Mouse (Mus musculus) lung, adult 2 months (tissue): ENCODE results near the gene Foxn4. TPM values are rescaled to one million over a fixed set of nuclear protein-coding genes. Genes with fewer than 3 reads are reported as not detected.

Experiments
- DNase-seq: peaks from one replicate; pipeline ENCODE4 v3.0.0; 2022
- H3K4me1 ChIP-seq: fragments of 200-500 bp; 2 replicates; pipeline ENCODE4 v1.6.1; 2011; ENCODE audit warnings: low read length; ENCODE audit not compliant: control insufficient read depth, insufficient read depth
- H3K4me3 ChIP-seq: fragments of 200-500 bp; replicated peaks from 2 replicates; pipeline ENCODE3; 2011; ENCODE audit warnings: low read depth, mild to moderate bottlenecking, control low read depth, low read length; ENCODE audit errors: extremely low read depth
- CTCF ChIP-seq: fragments of 200-500 bp; IDR thresholded peaks from 2 replicates; pipeline ENCODE4 v1.5.1; 2011; ENCODE audit warnings: mild to moderate bottlenecking, low read length, control low read depth; ENCODE audit not compliant: insufficient read depth
- POLR2A ChIP-seq: fragments of 200-500 bp; IDR thresholded peaks from 2 replicates; pipeline ENCODE4 v1.6.1; 2011; ENCODE audit warnings: low read depth, mild to moderate bottlenecking, control low read depth, low read length, borderline replicate concordance; ENCODE audit errors: extremely low read depth
- WGBS: fragments of 180-500 bp; shearing (Covaris S2); methylation state at CpG from one replicate; pipeline ENCODE4 v1.1.7; 2018; 5-methylcytosine and 5-hydroxymethylcytosine counted together
- polyA plus RNA-seq: library from polyadenylated mRNA; depleted of rRNA; stranded (reverse); fragments of >200 nt; gene quantifications from 2 replicates; pipeline ENCODE4 v1.2.3, GENCODE M21; 2012; rRNA removed

Foxn4 gene
- polyA plus RNA-seq, 1 experiment, result 1.2 TPM

DNA sequence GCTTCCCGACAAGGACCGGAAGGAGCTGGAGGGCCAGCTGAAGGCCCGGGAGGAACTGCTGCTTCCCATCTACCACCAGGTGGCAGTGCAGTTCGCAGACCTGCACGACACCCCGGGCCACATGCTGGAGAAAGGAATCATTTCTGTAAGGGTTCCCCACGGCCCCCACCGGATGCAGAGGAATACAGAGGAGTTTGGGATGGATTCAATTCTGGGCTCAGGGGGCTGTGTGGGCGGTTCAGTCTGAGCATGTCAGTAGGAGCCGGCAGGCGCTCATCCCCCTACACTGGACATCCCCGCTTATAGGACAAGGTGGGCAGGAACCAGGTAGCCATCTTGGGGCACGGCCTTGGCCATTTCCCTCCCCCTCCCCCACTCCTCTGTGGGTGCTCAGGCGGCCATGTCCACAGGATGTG, 25.4 kb downstream of the Foxn4 start:
- Histone ChIP-seq H3K4me1 (no peaks in the 10 kb centered on the region), H3K4me3 (no peak overlapping the region)
- peak; percentile 67 for DNase-seq
- TF ChIP-seq POLR2A (no peak), CTCF (peak; percentile 82)
- WGBS, result 18% methylated on average over 14 of the region's 14 CpGs

DNA sequence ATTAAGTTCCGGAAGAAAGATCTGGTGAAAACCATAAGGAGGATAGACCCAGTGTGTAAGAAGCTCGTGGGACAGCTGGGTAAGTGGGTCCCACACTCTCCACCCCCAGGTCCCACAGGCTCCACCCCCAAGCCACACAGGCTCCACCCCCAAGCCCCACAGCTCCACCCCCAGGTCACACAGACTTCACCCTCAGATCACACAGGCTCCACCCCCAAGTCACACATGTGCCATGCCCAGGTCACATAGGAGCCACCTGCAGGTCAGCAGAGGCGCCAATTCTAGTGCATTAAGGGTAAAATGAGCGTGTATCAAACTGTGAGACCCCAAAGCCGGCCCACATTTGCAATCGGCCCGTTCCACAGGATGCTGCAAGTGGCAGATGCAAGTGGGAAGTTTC, 27.1 kb downstream of the Foxn4 start:
- H3K4me1 ChIP-seq, result no peaks in the 10 kb centered on the region
- TF ChIP-seq CTCF (no peak), POLR2A (no peak)
- DNase-seq, result no peak
- no peak overlapping the region for H3K4me3 ChIP-seq
- 73% methylated on average over 7 of the region's 7 CpGs for WGBS

DNA sequence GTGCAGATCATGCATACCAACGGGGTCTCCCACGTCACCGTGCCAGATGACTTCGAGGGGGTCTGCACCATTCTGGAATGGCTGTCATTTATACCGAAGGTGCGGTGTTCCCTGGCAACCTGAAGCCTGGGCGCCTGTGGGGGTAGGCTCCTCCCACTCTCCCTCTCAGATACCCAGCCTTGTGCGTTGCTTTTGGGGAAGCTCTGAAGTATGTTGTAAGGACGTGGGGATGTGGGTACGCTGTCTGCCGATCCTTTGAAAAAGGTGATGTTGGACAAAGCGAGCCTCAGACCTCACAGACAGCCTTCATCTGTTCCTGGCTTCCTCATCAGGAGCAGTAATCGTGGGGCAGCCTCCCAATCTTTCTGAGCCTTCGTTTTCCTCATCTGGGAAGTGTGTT, 33.9 kb downstream of the Foxn4 start:
- 52% methylated on average over 14 of the region's 14 CpGs for WGBS
- DNase-seq, result no peak
- Histone ChIP-seq H3K4me1 (no peaks in the 10 kb centered on the region), H3K4me3 (no peak overlapping the region)
- TF ChIP-seq POLR2A, result no peak
- TF ChIP-seq CTCF, result no peak

DNA sequence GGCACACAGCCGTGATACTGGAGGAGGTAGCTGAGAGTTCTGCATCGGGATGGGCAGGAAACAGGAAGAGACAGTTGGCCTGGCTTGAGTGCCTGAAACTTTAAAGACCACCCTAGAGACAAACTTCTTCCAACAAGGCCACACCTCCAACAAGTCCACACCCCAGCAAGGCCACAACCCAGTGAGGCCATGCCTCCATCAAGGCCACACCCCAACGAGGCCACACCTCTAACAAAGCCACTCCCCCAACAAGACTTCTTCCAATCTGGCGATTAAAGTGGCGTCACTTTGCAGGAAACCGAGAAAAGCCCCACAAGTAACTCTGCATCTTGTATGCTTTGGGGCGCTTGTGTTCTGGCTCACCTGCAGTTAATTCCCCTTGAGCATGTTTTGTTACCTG, 34.7 kb downstream of the Foxn4 start:
- WGBS, result 29% methylated on average over 7 of the region's 7 CpGs
- no peak for TF ChIP-seq CTCF
- TF ChIP-seq POLR2A, result no peak
- Histone ChIP-seq H3K4me1 (no peaks in the 10 kb centered on the region), H3K4me3 (no peak overlapping the region)
- no peak for DNase-seq

DNA sequence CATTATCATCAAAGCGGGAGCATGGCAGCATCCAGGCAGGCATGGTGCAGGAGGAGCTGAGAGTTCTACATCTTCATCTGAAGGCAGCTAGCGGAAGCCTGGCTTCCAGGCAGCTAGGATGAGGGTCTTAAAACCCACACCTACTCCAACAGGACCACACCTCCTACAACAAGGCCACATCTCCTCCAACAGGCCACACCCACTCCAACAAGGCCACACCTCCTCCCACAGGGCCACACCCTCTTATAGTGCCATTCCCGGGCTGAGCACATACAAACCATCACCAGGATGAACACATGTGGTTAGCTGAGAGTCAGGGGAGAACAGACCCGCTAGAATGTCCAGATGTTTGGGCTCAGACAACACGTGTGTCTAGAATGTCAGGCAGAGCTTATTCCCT, 44.7 kb downstream of the Foxn4 start:
- no peak overlapping the region for H3K4me3 ChIP-seq
- TF ChIP-seq CTCF (no peak), POLR2A (no peak)
- DNase-seq, result no peak
- 70% methylated on average over 5 of the region's 5 CpGs for WGBS
- H3K4me1 ChIP-seq, result no peaks in the 10 kb centered on the region

DNA sequence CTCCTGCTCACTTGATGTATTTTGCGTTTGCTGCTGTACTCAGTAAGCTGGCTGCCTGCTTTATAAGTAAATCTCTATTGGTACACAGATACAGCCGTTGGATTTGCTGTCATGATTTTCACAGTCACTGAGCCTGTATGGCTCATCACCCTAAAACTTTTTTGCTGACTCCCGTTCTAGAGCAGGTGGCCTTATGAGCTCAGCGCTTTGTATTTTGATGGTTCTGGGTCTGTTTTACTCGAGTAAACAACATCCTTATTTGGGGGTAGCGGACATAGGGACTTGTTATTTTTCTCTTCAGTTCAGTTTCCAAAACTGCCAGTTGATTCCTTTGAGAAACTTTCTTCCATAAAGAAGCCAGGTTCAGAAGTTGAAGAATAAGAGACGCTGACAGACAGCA, 47.6 kb downstream of the Foxn4 start:
- no peak for TF ChIP-seq CTCF
- no peak for TF ChIP-seq POLR2A
- no peak for DNase-seq
- no peak overlapping the region for H3K4me3 ChIP-seq
- H3K4me1 ChIP-seq, result no peaks in the 10 kb centered on the region
- WGBS, result 88% methylated on average over 7 of the region's 7 CpGs

DNA sequence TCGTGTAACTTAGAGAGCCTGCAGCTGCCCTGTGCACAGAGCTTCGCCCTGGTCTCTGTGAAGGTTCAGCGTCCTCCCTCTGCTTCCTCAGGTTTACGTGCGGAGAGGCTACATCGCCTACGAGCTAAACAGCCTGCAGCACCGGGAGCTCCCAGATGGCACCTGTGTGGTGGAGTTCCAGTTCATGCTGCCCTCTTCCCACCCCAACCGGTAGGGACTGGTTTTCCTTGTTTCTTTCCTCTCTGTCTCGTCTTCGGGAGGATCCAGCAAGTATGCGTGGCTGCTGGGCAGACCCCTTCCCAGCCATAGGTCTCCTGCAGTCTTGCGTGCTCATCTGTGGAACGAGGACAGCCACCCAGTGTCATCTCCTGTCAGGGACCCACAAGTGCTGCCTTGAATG, 54.8 kb downstream of the Foxn4 start:
- TF ChIP-seq CTCF, result no peak
- TF ChIP-seq POLR2A, result no peak
- H3K4me3 ChIP-seq, result no peak overlapping the region
- no peaks in the 10 kb centered on the region for H3K4me1 ChIP-seq
- 82% methylated on average over 14 of the region's 14 CpGs for WGBS
- no peak for DNase-seq

DNA sequence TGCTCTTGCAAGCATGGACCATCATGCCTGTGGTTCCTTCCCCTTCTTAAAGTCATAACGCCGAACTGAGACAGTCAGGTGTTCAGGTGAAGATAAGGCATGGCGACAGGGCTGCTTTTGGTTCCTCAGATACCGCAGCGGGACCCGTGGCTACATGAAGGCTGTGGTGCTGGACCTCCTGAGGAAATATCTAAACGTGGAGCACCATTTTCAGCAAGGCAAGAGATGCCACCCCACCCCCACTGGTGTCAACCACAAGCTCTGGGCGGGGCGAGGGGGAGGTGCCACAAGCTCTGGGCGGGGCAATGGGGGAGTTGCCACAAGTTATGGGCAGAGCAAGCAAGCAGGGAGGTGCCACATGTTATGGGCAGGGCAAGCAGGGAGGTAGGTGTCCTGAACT, 60.4 kb downstream of the Foxn4 start:
- no peak overlapping the region for H3K4me3 ChIP-seq
- DNase-seq, result no peak
- WGBS, result 64% methylated on average over 10 of the region's 10 CpGs
- TF ChIP-seq POLR2A (no peak), CTCF (no peak)
- H3K4me1 ChIP-seq, result no peaks in the 10 kb centered on the region

DNA sequence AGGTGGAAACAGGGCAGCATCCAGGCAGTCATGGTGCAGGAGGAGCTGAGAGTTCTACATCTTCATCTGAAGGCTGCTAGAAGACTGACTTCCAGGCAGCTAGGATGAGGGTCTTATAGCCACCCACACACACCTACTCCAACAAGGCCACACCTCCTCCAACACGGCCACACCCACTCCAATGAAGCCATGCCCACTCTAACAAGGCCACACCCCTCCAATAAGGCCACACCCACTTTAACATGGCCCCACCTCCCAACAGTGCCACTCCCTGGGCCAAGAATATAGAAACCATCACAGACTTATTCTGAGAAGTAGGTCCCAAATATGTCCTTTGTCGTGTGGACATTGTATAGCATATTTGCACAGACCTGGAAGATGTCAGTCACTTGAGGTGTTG, 67.4 kb downstream of the Foxn4 start:
- DNase-seq, result no peak
- Histone ChIP-seq H3K4me1 (no peaks in the 10 kb centered on the region), H3K4me3 (no peak overlapping the region)
- TF ChIP-seq CTCF, result no peak
- TF ChIP-seq POLR2A, result no peak
- 78% methylated on average over 2 of the region's 2 CpGs for WGBS

Other genes with a start within 250 kb of the Foxn4 start
- gene Usp30, start 208.3 kb downstream of the Foxn4 start, polyA plus RNA-seq, result 17.0 and 19.7 TPM in 2 replicates
- gene Svop, start 182.2 kb downstream of the Foxn4 start, polyA plus RNA-seq, result not detected in 2 replicates
- gene Alkbh2, start 145.6 kb downstream of the Foxn4 start, polyA plus RNA-seq, result 7.7 and 8.6 TPM in 2 replicates
- 2.2 and 3.0 TPM in 2 replicates for gene Ung, start 143.4 kb downstream of the Foxn4 start, polyA plus RNA-seq
- 20.0 and 37.5 TPM in 2 replicates for gene Acacb, start 127.3 kb downstream of the Foxn4 start, polyA plus RNA-seq
- gene Myo1h, start 15.4 kb upstream of the Foxn4 start, polyA plus RNA-seq, result 2.1 and 2.8 TPM in 2 replicates
- 278 and 318 TPM in 2 replicates for gene Kctd10, start 106.7 kb upstream of the Foxn4 start, polyA plus RNA-seq
- 69.2 and 74.3 TPM in 2 replicates for gene Ube3b, start 106.8 kb upstream of the Foxn4 start, polyA plus RNA-seq
- gene Mmab, start 170.3 kb upstream of the Foxn4 start, polyA plus RNA-seq, result 12.8 and 15.7 TPM in 2 replicates
- gene Mvk, start 170.5 kb upstream of the Foxn4 start, polyA plus RNA-seq, result 44.7 and 52.1 TPM in 2 replicates